Mouse (Mus musculus) forebrain, embryonic 10.5 days (tissue): ENCODE measurements around the gene Gm6993. TPM values are rescaled to one million over a fixed set of nuclear protein-coding genes. Genes with fewer than 3 reads are reported as not detected.

ENCODE experiments used
- DNase-seq: peaks from one replicate; pipeline ENCODE4 v3.0.0-alpha.2; 2017; ENCODE audit warnings: low spot score; ENCODE audit errors: extremely low spot score
- H3K27ac ChIP-seq: fragments of 300-500 bp; sonication (generic); 2 replicates; pipeline ENCODE4 v1.5.1; 2016; ENCODE audit warnings: mild to moderate bottlenecking
- H3K27me3 ChIP-seq: fragments of 300-500 bp; sonication (generic); 2 replicates; pipeline ENCODE4 v1.6.1; 2016; ENCODE audit warnings: mild to moderate bottlenecking; ENCODE audit not compliant: poor library complexity, severe bottlenecking
- H3K36me3 ChIP-seq: fragments of 300-500 bp; sonication (generic); replicated peaks from 2 replicates; pipeline ENCODE4 v1.6.1; 2016; ENCODE audit warnings: mild to moderate bottlenecking, moderate library complexity
- H3K4me1 ChIP-seq: fragments of 300-500 bp; sonication (generic); 2 replicates; pipeline ENCODE4 v1.6.1; 2016
- H3K4me3 ChIP-seq: fragments of 300-500 bp; sonication (generic); 2 replicates; pipeline ENCODE4 v1.5.1; 2016; ENCODE audit warnings: mild to moderate bottlenecking, moderate library complexity
- H3K9me3 ChIP-seq: fragments of 300-500 bp; sonication (generic); 2 replicates; pipeline ENCODE4 v1.6.1; 2016; ENCODE audit warnings: mild to moderate bottlenecking, moderate library complexity
- WGBS: fragments of 180-500 bp; shearing (Covaris S2); methylation state at CpG from one replicate; pipeline ENCODE4 v1.1.7; 2016; 5-methylcytosine and 5-hydroxymethylcytosine counted together
- polyA plus RNA-seq: library from polyadenylated mRNA; unstranded; fragments of >200 nt; fragmentation: Nextera tagmentation; extraction: Ambion mirVana; gene quantifications from 2 replicates; pipeline ENCODE4 v1.2.1, GENCODE M21; 2016

Gene Gm6993
- polyA plus RNA-seq, 1 experiment from 2014 or later = not detected

DNA sequence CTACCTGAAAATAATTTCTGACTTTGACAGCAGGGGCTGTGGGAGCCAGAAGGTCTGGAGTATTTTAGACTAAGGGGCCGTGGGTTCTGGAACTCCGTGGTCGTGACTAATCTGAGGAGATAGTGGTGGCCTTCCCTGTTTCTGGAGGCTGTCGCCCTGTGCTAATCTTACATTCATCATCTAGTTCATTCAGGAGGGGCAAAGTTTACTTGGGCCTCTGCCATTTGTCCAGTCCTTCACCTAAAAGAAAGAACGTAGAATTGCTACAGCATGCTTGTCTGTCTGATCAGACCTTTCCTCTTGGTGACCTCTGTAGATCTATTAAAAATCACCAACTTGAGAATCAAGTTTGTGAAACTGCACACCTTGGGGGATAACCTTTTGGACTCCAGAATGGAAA lies 41.7 kb downstream of the Gm6993 start:
- H3K27ac ChIP-seq = no peak overlapping the region
- 94% methylated on average over 5 of the region's 5 CpGs for WGBS
- DNase-seq = no peak
- H3K9me3 ChIP-seq = no peaks in the 10 kb centered on the region
- H3K4me3 ChIP-seq = no peak overlapping the region
- H3K27me3 ChIP-seq = no peaks in the 10 kb centered on the region
- peaks cover 12% of the 10 kb centered on the region; the same call in 1 of the 2 replicates for H3K4me1 ChIP-seq
- H3K36me3 ChIP-seq = peaks cover 41% of the 10 kb centered on the region

DNA sequence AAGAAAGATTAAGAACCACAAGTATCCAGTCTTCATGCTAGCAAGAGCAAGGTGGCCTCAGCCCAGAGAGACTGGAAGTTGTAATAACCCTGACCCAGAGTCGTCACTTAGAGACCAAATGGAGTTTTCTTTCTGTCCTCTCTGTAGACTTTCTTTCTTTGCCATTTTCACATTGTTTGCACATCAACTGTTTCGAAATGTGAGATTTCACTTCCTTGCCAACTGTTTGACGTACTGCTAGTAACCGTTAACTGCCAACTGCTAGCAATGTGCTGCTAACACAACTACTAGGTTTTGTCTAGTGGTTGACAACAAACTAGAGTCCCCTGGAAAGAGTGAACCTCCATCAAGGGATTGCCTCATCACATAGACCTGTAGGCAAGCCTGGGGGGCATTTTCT lies 42.6 kb downstream of the Gm6993 start:
- Histone ChIP-seq H3K4me1 (peaks cover 12% of the 10 kb centered on the region; the same call in 1 of the 2 replicates), H3K27ac (no peak overlapping the region), H3K4me3 (no peak overlapping the region), H3K27me3 (no peaks in the 10 kb centered on the region), H3K36me3 (peaks cover 49% of the 10 kb centered on the region), H3K9me3 (no peaks in the 10 kb centered on the region)
- no peak for DNase-seq
- 92% methylated on average over 4 of the region's 4 CpGs for WGBS

GRCm38 (mm10) chr12:31283617-31284136 lies 43.1 kb downstream of the Gm6993 start:
- Histone ChIP-seq H3K36me3 (peaks cover 49% of the 10 kb centered on the region), H3K4me3 (no peak overlapping the region), H3K9me3 (no peaks in the 10 kb centered on the region), H3K27me3 (no peaks in the 10 kb centered on the region), H3K4me1 (peaks cover 12% of the 10 kb centered on the region; the same call in 1 of the 2 replicates), H3K27ac (no peak overlapping the region)
- no peak for DNase-seq
- WGBS = 74% methylated on average over 4 of the region's 4 CpGs

- no peak for DNase-seq
- no peaks in the 10 kb centered on the region for H3K27me3 ChIP-seq
- 92% methylated on average over 10 of the region's 10 CpGs for WGBS
- peaks cover 4% of the 10 kb centered on the region; the same call in 1 of the 2 replicates for H3K4me1 ChIP-seq
- H3K36me3 ChIP-seq = peaks cover 52% of the 10 kb centered on the region
- no peaks in the 10 kb centered on the region for H3K9me3 ChIP-seq
- no peak overlapping the region for H3K27ac ChIP-seq
- H3K4me3 ChIP-seq = no peak overlapping the region
Measured at GRCm38 (mm10) chr12:31289046-31289445, 48.5 kb downstream of the Gm6993 start.

Other genes with a start within 250 kb of the Gm6993 start
- gene Fam110c, start 166.9 kb upstream of the Gm6993 start, polyA plus RNA-seq = 0.14 and 0.45 TPM in 2 replicates
- gene Lamb1, start 24.5 kb downstream of the Gm6993 start, polyA plus RNA-seq = 22.6 and 23.1 TPM in 2 replicates
- 136 and 137 TPM in 2 replicates for gene Dld, start 110.7 kb downstream of the Gm6993 start, polyA plus RNA-seq
- not detected in 2 replicates for gene Slc26a3, start 150.1 kb downstream of the Gm6993 start, polyA plus RNA-seq